Mouse (Mus musculus) cerebellum, adult 9-10 months (tissue): ENCODE results near the gene Acaca.

ENCODE experiments used
- DNase-seq: peaks from one replicate; pipeline ENCODE4 v3.0.0; 2022

The Acaca gene

DNA sequence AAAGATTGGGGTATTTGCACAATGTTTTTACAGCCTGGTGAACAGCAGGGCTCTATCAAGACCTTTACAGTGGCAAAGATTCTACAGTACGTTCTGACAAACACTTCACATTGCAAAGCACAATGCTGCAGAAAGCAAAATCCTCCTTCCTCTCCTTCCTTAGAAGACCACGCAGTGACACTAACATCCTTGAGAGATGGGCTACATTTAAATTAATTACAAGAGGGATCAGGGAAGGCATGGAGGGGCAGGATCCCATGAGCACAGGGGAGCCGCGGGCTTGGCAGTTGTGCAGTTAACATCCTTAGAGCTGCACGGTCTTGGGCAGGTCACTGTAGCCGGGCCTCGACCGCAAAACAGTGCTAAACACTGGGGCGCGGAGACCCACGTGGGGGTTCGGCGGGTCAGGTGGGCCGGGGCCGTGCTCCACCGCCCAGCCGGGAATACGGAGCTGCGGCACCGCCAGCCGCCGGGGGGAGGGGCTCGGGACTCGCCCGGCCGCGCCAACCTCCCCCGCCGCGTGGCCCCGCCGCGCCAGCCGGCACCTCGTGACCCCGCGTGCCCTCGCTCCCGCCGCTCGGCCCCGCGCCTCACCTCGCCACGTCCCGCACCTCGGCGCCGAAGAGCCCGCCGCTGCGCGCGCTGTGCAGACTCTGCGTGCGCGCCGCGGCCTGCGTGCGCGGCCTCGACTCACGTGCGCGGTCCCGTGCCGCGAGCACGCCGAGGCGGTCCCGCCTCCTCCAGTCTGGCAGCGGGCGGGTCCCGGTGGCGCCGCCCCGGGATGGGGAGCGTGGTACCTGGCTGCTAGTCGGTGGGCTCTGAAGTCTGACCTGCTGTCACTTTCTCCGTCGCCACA lies at the start of gene Acaca, which contains the start of gene Tada2a:
Gene Acaca, plus strand, starts transcription at position 730 of the 856 bp plus-strand sequence.
Gene Tada2a, minus strand, starts transcription at position 658 of the 856 bp plus-strand sequence.
- peak; percentile 81 for DNase-seq

DNA sequence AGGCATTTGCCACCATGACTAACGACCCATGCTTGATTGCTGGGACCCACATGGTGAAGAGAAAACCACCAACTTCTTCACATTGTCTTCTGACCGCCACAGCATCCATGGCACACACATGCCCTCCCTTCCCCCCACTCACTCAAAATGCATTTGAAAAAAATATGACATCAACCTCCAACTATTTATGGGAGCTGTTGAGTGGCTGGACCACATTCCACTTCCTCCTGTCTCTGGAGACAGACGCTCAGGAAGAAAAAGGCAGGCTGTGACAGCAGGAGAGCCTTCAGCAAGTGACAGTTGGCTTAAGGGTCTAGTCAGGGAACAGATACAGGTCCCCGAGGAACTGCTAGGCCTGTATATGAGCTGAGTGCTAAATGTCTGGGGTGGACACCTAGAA lies 49.6 kb upstream of the Acaca start:
- no peak for DNase-seq

DNA sequence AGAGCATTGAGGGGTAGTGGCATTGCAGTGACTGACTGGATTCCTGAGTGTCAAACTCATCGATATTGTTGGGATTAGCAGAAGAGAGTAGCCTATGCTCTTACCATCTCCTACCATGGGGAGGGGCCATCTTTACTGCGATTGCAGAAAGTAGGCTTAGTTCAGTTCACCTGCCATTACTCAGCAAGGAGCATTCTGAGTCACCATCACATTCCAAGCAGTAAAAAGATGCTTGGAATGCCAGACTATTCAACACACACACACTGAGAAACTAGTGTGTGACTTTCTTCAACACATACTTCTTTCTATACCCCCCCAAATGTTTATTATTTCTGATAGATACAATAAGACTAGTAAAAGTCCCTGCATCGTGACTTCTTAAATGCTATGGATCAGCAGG lies 49.1 kb upstream of the Acaca start:
- DNase-seq, result no peak

DNA sequence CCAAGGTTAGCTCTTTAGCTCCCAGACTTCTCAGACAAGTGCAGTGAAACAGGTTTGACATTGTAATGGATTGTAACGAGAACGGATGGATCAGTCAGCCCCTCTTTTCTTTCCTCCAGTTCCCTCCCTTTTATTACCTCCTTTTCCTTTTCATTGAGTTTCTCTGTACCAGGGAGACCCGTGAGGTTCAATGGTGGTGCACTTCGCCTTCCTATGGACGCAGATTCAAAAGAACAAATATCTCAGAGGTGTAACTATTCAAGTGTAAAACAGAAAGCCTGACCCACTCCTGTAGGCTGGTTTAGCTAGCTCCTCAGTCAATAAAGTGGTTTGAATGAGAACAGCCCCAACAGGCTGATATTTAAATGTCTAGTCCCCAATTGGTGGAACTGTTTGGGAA lies 47.6 kb upstream of the Acaca start:
- no peak for DNase-seq

DNA sequence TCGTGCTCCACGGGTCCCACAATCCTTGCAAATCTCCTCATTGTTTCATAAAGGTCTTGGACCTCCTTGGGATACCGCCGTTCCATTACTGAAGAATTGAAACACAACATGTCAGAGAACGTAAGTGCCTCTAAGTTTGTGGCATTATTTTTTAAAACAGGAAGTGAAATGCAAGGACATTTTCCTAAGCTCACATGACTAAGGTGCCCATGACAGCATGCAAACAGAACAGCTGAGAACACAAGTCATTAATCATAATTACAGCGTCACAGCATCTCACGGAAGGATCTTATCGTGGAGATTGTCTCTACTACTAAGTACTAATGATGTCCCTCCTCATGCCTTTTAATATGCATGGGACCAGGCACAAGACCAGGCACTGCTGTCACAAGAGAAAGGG lies 38.9 kb upstream of the Acaca start:
- no peak for DNase-seq

DNA sequence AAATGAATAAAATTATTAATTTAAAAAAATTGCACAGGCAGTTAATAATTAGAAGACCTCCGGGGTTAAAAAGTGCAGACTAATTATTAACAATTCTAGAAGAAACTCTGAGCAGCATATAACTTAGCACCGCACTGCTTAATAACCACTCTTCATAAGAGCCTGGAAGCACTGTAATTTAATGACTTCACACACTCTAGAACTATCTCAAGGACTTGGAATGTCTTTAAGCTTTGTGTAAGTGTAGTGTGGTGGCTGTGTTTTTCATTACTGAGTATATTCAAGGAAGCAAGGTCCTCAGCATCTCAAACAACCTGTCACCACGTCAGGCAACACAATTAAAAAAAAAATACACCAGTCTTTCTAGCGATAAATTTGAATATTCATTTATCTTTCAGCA lies 34.4 kb upstream of the Acaca start:
- DNase-seq, result no peak

DNA sequence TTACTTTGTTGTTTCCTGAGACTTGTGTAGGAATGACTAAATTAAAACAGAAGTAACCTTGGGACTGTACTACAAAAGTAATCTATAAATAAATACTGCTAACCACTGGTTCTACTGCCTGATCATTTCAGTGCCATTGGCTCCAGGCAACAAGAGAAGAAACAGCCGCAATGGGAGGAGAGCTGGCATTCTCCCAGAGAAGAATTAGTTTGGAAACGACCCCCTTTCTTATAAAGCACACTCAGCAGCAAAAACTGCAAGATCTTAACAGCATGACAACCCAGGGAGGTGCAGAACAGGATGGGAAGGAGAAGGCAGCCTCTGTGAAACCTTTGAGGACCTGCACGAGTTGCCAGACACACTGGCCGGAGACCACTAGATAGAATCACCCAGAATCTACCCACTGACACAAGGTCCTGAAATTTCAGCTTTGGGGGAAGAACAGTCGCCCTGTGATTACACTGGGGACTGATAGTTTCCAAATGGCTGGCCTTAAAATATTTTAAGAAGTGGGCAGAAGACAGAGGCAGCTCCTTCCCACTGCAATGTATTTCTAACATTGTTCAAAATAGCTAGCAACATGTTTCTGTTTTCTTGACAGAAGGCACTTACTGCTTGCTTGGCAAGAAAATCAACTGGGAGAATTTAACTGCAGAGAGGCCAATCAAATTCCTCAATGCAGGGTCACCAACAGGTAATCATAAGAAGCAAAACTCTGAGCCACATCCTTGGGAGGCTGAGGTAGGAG lies 32.0 kb upstream of the Acaca start:
- no peak for DNase-seq

DNA sequence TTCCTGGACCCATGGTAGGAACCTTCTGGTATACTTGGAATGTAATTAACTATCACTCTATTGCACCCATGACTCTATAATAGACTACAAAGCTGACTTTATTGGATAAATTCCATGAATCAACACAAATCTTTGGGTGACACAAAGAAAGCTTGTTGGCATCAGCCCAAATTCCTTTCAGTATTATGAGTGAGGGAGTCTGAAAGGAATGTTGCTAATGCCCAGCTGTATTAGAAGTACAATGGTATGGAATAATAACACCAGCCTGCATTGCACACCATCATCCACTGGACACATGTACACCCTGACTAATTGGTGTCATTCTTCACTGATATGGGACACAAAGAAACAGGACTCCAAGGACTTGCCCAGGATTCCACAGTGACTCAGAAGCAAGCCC lies 28.3 kb upstream of the Acaca start:
- no peak for DNase-seq

DNA sequence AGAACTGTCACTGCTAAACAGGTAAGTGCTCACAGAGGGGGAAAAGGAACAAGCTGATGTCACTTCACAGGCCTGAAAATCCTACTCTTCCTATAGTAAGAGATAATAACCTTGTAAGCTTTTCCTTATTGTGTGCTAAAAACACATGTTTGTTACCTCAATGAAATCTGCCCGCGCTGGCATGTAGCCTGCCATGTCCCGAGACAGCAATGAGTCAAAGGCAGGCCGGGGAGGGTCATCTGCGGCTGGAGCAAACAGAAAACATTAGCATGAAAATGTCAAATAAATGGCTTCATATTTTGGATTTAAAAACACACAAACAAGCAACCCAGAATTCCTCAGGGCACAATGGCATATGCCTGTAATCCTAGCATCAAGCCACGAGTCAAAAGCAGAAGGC lies 25.4 kb upstream of the Acaca start:
- DNase-seq, result no peak

DNA sequence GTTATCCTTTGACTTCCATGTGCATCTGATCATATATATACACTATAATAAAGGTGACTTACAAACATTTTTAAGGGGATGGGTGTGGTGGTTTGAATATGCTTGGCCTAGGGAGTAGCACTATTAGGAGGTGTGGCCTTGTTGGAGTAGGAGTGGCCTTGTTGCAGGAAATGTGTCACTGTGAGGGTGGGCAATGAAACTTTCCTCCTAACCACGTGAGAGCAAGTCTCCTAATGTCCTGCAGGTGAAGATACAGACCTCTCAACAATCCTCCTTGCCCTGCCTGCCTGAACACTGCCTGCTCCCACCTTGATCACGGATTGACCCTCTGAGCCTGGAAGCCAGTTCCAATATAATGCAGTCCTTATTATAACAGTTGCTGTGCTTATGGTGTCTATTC lies 22.3 kb upstream of the Acaca start:
- DNase-seq, result no peak

DNA sequence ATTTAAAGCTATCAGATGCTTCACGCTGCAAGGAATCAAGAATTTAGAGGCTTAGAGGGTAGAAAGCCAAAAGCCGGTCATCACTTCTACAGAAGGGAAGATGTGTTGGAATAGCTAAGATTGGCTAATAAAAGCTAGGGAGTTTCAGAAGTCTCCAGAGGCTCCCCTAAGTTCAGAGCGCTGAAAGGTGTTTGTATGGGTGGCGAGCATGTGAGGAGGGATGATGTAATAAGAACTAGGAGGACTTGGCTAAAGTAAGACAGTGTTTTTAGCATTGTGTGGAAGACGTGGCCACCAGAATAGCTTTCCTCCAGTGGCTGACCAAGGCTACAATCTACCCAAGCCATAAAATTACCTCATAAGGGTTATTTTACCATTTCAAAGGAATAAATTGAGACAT lies 15.8 kb upstream of the Acaca start:
- no peak for DNase-seq

DNA sequence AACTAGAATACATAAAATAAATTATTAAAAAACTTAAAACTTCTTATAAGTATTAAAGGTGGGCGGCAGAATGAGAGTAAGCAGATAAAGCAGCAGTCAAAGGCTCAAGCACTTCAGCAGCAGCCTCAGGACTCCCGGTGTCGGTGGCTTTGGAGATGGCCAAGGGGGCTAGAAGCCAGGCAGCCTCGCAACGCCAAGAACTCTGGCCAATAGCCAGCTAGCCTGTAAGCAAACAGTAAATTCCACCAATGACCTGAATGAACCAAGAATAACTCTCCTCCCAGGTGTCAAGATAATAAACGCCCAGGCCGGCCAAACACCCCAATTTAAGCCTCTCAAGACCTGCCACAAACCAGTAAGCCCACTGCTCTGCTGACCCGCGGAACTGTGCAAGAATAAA lies 13.8 kb upstream of the Acaca start:
- no peak for DNase-seq

DNA sequence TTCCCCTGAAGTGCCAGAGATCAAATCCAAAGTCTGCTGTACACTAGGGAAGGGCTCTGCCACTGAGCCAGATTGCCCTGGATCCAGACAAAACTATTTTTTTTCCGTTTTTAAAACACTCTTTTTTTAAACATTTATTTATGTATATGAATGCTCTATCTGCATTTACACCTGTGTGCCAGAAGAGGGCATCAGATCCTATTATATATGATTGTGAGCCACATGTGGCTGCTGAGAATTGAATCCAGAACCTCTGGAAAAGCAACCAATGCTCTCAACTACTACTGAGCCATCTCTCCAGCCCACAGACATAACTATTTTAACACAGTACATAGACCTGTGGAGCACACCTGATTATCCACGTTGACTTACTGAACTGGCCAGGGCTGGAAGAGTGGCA lies 13.3 kb upstream of the Acaca start:
- DNase-seq, result no peak

DNA sequence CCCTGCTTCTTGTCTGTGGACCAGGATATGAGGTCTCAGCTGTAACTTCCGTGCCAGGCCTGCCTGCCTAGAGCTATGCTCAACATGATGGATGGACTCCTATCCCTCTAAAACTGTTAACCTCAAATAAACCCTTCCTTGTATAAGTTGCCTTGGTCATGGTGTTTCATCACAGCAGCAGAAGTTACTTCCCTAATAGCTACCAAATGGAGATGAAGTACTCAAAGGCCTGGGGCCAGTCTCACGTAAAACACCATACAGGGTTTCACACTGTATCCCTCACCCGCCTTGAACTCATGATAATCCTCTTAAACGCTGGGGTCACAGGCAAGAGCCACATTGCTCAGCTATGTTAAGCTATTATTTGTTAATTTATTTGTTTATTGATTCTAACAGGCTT lies 12.0 kb upstream of the Acaca start:
- no peak for DNase-seq

DNA sequence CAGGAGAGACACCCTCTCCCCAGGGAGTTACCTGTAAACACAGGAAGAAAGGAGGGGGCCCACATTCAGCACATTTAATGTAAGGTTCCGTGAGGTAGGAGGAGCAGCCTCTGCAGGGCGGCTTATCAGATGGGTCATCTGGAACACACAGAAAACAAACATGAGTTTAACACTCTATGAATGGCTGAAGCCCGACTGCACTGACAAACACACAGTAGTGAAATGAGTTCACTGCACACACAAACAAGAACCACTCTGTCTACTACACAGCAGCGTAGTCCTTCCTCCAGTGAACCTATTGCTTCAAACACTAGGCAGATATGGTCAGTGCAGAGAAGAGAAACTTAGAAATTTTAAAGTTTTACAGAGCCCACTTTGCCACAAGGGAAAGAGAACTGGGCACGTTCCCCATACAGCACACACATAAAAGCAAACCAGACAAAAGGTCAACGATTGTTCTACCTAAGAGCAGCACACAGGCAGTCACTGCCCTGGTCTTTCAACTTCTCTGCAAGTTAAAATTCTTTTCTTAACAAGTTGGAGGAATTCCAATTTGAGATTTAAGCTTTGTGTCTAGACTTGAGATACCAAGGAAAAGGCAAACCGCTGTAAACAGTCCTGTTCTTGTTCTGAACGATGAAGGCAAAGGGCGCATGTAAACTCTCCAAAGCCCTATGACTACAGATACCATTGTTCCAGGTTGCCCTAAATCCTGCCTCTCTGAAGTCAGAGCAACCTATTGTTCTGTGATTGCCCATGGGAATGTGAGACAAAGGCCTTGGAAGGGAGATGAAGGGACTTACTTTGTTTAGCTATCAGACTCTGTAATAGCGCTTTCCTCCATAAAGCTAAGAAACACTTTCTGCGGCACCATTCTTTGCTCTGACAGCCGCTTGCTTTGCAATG lies 8.2 kb upstream of the Acaca start:
- no peak for DNase-seq

DNA sequence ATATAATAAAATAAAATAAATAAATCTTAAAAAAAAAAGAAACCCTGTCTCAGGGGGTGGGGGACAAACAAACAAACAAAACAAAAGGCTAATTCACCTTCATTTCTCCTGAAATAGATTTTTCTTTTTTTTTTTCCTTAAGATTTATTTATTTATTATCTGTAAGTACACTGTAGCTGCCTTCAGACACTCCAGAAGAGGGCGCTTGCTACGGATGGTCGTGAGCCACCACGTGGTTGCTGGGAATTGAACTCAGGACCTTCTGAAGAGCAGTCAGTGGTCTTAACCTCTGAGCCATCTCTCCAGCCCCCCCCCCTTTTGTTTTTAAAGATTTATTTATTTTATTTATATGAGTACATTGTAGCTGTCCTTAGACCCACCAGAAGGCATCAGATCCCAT lies 1.5 kb upstream of the Acaca start:
- DNase-seq, result peak; percentile 19

DNA sequence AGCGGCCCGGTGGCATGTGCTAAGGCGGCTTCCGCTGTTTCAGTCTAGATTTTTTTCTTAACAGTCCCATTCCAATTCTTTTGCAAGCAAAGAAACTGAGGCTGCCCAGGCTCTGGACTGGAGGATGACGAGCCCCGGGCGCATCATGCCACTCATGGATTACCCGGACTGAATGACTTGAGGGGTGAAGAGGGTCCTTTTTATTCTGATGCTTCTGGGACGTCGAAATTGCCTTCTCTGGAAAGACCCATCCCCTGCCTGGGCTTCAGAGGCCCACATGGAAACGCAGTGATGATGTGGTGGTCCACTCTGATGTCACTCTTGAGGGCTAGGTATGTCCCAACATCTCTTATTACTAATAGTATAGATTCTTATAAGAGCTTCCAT lies 320 bp downstream of the Acaca start:
- no peak for DNase-seq

DNA sequence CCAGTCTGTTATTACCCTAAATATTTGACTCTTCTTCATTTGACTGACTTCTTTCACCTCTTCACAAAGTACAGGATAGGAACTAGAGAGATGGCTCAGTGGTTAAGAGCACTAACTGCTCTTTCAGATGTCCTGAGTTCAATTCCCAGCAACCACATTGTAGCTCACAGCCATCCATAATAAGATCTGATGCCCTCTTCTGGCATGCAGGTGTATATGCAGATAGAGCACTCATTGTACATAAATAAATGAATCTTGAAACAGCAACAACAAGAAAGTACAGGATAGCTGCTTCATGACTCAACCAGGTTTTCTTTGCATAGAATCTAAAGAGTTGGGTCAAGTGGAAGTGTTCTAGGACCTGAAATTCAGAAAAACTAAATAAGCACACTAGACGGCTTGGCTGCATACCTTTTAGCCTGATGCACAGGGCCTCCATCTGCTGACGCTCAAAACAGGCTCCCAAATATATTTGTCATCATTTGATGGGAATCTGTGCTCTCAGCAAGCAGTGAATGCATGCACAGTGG lies 4.9 kb downstream of the Acaca start:
- no peak for DNase-seq

DNA sequence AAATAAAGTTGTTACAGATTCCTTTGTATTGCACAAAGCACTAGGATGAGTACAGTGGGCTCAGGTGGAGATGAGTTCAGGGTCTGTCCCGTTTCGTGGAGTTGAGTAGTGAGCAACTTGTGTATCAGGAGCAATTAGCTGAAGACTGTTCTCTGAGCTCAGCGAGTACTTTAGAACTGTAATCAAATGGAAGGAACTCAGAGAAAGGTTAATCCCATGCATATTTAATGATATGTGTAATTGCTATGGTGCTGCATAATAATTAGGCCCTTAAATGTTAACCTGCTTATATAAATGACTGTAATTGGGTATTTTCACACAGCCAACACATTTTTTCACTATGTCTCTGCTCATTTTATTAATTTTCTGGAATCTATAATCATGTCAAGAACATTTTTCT lies 7.0 kb downstream of the Acaca start:
- no peak for DNase-seq

DNA sequence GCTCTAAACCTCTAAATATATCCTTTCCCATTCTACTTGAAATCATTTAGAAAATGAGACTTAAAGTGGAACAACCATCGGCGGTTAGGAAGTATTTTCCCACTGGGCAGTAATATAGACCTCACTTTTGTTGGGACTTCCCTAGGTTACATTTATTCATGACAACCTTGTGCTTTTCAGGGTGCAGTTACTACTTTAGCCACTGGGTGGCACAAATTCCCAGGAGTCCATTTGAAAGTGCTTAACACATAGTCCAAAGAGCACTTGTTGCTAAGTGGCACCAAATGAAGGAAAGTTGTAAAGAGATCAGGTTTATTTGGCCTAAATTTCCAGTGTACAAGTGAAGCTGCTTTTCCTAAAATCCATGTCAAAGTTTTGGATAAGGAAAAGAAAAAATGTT lies 12.3 kb downstream of the Acaca start:
- DNase-seq, result peak; percentile 26

DNA sequence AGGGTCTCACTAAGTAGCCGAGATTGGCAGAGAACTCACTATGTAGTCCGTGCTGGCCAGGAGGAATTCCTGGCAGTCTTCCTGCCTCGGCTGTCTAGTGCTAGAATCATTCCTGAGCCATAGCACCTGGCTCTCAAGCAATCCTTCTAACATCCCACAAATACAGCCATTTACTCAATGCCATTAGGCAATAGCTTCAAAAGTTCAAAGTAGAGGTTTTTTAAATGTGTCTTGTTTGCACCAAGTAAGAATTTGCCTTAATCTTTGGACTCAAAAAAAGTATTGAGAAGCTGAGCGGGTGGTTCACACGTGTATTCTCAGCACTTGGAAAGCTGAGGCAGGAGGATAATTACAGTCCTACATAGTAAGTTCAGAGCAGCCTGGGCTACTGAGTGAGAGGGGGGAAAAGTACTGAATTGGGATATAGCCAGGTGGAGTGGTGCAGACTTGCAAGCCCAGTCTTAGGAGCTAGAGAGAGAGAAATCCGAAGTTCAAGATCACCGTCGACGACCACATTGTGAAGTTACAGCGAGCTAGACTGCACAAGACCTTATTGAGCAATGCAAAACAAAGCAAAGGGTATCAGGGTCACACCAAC lies 15.8 kb downstream of the Acaca start:
- no peak for DNase-seq

DNA sequence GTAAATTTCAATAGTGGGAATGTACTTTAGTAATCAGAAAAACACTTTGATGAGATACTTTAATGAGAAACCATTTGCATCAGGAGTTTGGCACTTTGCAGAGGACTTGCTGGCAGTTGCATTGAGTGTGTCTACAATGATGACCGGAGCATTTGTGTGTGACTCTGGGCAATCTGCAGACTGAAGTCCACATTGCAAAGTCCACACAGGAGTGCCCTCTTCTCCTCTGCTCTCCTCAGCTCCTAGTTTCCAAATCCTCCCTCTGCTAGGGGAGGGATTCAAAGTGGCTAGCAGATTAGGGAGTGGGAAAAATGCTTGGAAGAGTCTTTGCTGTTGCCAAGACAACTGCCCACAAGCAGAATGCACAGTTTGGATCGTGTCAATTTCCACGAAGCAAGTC lies 16.6 kb downstream of the Acaca start:
- DNase-seq, result no peak

DNA sequence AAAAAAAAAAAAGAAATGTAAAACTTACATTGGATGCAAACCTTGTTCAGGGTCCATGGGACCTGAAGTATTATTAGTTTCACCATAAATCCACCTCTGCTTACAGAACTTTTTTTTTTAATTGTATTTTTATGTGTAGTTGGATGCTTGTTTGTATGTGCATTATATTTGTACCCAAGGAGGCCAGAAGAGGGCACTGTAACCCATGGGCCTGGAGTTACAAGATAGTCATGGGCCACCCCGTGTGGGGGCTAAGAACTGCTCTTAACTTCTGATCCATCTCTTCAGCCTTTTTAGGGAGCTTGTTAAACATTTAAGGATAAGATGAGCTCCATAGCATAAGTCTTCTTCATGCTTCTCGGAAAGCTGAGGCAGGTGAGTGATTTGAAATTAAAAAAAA lies 21.4 kb downstream of the Acaca start:
- no peak for DNase-seq
